Mouse (Mus musculus): Measurements from ENCODE around the gene Pbx3.

Pbx3 gene

DNA sequence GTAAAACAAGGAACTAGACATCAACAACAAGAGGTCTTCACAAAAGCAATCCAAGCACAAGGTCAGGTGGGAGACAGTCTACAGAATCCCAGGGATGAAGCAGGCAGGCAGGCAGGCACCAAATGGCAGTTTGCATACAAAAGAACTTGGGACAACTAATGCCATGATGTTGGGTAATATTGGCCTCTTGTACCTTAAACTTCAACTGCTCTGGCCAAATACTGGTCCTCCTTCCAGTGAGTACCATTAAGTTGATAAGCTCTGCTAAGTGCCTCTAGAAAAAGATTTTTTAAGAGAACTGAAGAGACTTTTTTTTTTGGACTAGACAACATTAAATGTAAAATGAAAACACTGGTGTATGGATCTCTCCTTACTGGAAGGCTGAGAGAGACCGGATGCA lies 83.2 kb downstream of the Pbx3 start:
- no peak for DNase-seq (ENCODE audit: low read depth)

DNA sequence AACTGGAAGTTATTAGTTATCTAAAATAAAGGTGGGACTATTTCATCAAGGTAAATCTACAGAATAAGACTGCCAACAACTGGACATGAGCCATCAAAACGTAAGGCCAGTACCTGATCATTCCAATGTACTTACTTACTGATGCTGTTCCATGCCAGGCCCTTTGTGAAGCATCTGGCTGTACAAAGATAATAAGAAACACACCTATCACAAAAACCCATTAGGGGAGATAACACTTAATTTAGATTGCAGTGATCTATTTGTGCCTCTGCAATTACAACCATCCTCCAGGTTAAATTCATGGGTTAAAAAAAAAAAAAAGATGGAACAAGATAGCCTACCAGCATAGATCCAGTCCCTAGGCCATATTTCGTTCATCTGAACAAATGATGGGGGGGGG lies 88.7 kb downstream of the Pbx3 start:
- no peak for DNase-seq (ENCODE audit: low read depth)

DNA sequence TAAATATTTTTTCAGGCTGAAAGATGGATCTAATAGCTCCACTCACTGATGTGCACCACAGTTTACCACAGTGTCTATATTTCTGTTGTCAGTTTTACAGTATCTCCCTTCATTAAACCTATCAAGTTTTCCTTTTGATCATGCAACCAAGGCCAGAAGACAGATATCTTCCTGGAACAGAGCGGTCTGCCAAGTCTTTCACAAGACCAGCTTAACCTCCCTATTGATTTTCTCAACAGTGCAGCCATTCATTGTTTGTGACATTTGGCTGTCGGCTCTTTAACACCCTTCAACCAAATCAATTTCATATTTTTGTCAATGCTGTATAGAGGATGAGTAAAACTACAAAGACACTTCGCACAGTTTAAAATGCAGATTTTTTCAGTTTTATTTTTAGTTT lies 91.9 kb downstream of the Pbx3 start:
- DNase-seq (ENCODE audit: low read depth) = no peak

DNA sequence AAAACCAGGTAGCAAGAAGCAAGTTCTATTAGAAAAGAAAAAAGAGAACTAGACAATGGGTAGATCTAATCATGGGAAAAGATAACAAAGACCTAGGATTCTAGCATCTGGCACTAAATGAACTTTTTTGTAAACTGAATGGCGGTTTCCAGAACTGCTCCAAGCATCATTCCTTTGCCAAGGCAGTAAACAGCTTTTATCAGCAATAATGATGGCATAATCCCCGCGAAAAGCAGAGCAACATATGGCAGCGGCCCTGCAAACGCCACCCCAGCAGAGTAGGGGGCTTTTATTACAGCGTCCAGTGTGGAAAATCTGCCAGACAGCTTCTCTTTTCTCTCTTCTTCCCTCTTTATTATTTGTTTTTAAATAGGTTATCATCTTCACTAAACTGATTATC lies 93.2 kb downstream of the Pbx3 start:
- DNase-seq (ENCODE audit: low read depth) = no peak

DNA sequence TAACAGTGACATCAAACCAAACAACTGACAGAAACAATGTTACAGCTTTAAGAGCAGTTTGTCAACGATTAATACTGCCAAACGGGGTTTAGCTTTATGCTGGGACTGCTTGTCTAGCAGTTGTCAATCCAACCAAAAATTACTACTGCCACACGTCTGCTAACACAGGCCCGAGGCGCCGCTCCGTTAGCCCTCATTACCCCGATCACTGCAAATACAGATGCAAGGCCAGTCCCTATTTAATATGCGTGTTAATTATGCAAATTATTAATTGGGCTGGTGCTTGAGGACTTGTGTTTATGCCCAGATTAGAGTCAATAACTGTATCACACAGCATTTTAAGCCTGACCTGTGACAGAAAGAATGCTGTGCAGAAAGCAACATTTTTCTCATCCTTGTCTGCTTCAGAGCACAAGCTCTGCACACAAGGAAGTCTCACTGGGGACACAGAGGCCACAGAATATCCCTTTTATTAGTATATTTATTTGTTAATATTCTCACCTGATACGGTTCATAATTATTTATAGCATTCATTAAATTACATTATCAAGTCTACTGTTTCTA lies 97.2 kb downstream of the Pbx3 start:
- no peak for DNase-seq (ENCODE audit: low read depth)

DNA sequence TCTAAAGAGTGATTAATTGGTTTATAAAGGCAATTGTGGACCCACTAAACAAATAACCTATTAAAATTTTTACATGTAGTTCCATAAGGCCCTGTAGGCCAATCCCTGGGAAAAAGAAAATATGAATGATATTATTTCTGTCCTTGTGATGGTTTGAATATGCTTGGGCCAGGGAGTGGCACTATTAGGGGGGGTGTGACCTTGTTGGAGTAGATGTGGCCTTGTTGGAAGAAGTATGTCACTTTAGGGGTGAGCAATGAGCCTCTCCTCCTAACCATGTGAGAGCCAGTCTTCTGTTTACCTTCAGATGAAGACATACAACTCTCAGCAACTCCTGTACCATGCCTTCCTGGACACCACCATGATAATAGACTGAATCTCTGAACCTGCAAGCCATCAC lies 110.9 kb downstream of the Pbx3 start:
- no peak for DNase-seq (ENCODE audit: low read depth)

DNA sequence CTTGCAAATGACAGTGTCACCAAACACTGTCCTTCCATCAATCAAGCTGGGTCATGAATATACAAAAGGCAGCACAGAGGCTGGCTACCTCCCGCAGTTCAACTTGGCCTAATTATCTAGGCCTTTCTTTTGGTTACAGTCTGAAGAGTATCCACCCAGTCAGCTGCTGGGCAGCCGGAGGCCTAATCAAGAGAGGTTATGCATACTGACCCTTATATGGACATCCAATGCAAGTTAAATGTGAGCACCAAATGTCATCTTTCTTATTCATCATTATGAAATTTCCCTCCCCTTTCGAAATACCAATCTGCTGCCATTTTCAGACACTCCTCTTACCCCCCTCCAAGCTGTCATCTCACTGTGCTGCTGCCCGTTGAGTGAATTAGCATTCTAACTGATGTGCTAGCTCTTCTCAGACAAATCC lies 112.3 kb downstream of the Pbx3 start:
- no peak for DNase-seq (ENCODE audit: low read depth)

DNA sequence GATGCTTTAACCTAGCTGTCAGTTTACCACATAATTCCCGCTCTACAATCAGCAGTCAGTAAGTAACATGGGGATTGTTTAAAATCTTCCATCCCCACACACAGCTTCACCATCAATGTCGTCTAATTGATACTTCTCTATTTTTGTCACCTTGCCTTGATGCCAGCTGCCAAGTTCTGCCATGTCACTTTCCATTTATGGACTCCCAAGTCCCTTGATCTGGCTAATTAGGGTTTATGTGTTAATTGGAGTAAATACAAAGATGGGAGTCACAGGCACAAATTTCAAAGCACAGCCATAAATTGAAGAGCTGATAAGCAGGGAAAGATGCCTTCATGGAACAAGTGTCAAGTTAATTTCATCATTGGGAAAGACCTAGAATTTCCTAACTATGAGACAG lies 114.7 kb downstream of the Pbx3 start:
- no peak for DNase-seq (ENCODE audit: low read depth)

DNA sequence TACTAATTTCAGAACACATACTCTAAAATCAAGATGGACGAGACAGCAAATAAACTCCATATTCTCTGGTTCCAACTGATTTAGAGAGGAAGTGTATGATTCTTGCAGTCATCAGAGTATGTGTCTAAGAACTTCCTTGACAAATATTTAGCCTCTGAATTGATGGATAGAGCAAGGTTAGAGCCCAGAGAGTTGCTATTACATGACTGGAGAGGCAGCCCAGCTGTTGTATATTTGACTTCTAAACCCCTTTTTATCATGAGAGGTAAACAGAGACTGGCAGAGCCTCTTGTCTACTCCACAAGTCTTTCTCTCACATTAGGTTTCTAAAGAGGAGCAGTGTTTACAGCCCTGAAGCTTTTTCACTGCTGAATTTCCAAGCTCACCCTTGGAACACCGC lies 115.3 kb downstream of the Pbx3 start:
- no peak for DNase-seq (ENCODE audit: low read depth)

DNA sequence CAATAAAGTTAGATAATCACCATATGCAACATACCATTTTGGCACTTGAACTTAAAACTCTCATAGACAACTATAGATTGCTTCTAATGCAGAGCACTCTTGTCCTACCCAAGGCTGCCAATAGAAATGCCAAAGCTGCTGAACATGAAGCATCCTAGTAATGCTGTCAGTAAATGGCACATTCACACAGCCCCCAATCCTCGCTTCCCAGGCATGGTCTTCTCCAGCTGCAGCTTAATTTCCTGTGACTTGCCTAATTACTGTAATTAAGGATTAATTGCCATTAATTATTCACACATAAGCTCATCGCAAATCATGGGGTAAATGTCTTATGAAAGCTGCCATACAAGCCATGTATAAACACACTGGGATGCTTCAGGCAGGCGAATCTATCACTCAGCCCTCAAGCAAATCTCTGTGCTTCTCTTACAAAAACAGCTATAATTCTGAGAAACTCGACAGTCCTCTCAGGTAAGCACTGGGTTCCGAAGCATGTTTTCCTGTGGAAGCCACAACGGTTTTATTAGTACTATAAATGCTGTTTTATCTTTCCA lies 116.9 kb downstream of the Pbx3 start:
- no peak for DNase-seq (ENCODE audit: low read depth)

DNA sequence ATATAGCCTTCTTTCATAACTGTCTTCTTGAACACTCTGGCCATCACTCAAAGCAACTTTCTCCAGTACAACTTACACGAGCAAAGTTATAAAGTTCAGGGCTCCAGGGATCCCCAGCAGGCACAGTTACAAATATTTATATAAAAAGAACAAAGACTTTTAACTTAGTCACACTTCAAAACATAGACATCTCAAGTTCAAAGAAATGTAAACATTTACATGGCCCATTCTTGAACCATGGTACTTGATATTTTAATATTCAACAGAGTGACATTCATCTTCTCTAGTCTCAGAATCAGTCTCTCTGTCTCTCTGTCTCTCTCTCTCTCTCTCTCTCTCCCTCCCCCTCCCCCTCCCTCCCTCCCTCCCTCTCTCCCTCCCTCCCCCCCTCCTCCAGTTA lies 119.3 kb downstream of the Pbx3 start:
- DNase-seq (ENCODE audit: low read depth) = no peak

DNA sequence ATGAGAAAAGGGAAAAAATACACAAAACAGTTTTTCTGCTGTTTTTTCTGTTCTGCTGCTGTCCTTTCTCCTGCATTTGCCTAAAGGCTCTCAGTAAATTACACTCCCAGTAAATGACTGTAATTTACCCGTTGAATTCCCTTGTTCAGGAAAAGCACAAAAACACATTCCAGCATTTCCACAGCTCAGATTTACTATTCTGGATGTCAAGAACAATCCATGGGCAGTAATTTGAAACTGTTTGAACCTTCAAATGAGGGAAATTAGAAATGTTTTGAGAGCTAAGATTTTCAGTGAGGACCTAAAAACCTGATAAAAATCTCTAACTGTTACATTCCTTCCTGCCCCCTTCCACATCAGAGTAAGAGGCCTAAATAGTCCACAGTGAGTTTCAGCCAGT lies 119.8 kb downstream of the Pbx3 start:
- no peak for DNase-seq (ENCODE audit: low read depth)

DNA sequence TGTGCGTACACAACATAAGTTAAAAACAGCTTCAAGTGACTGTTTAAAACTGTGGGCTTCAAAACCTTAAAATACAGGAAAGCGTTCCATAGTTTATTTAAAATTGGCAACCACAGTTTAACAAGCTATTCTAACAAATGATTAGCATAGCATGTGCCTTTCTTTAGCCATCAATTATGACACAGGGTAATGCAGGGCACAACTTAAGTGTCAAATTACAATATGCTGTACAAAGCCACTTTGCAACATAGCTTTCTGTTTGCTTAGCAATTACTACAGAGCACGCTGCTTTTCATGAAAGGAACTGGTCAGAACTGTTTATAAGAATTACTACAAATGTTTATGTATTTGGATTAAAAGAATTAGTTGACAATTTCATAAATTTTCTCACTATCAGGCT lies 120.7 kb downstream of the Pbx3 start:
- no peak for DNase-seq (ENCODE audit: low read depth)

DNA sequence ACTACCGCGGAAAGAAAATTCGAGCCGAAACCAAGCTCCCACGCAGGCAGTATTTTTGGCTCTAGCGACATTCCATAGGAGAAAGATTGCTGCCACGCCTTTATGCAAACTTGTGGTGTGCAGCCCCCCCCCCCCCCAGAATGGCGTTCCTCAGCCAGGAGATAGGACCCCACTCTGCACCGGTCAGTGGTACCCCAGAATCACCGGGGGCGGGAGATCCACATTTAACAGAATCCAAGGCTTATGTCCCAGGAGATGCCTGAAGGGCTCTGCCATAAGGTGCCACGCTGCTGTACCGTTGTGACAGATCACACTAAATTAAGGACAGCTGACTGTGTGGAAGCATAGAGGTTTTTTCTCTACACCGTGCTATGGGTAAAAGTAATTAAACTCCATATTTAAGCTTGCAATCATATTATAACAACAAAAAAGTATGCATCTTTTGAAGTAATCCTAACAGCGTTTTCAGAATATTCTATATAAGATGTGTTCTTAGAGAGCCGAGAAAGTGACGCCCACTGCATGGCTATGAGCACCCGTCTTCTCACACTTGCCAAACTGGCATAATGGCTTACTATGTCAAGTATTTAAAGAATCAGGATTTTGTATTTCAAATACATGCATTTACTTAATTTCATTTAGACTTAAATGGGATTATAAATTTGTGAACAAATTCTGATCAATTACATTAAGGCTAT lies 122.8 kb downstream of the Pbx3 start:
- no peak for DNase-seq (ENCODE audit: low read depth)

DNA sequence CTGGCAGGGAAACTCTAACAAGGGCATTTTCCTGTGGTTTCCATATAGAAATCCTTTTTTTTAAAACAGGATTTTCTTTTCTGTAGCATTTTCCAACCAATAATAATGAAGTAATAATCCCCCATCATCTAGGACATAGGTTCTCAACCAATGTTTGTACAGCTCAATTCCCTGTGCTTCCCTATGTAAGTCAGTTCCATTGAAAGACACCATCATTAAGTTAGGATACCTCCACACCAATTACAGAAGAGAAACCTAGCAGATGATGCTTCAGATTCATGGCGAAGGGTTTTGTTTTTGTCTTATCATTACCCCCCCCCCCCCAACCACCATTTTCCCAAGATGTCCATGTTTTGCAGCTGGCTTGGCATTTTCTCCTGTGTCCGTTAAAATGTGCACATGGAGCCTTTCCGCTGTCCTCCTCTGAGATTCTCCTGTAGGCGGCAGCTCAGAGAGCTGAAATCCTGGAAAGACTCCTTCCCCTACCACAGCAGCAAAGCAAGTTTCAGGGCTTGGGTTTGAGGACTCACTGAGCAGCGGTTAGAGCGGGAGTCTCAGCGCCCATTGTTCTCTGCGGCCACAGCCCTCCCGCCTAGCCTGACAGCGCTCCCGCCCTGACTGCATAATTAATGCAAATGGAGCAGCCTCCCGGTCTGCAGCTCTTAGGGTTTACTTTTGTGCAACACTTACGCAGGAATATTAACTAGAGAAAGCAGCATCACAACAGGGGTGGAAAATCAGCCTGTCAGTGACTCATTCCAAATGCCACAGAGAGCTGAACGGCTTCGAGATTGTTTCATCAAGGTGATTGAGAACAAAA lies 123.6 kb downstream of the Pbx3 start:
- DNase-seq (ENCODE audit: low read depth) = peak; percentile 31

DNA sequence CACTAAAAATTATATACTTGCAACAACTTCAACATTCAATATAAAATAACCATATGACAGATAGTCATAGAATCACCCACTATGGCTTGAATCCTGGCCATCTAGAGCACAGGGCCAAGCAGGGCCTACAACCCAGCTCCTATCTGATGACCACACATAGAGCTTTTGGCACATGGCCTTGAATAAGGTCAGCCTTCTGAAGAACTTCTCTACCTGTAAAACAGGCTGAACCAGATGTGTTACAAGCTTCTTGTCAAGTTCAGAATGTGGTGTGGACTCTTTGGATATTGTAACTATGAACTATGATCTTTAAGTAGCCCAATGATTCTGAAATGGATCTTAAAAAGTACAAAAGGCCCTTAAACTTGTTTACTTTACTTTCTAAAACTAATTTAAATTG lies 132.1 kb downstream of the Pbx3 start:
- DNase-seq (ENCODE audit: low read depth) = no peak

DNA sequence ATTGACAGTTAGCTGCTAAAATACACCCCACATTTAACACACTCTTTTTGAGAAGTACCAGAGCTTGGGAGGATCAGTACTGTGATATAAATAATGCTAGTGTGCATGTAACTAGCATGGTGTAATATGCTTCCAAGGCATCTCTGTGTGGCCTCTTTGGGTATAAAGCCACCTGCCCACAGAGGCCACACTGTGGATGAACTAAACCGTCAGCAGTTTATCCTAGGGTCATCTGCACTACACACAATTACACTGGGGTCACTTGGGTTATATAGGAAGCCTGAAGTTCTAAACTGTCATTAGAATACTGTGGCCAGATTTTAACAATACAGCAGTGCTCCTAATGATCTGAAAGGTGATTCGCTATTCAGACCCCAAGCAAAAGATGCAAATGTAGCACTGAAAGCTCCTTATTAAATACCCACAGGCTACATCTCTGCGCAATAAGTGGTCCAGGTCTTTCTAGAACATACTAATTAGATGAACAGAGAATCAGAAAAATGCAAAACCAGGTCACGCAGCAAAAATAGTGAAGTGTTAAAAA lies 133.6 kb downstream of the Pbx3 start:
- DNase-seq (ENCODE audit: low read depth) = no peak

DNA sequence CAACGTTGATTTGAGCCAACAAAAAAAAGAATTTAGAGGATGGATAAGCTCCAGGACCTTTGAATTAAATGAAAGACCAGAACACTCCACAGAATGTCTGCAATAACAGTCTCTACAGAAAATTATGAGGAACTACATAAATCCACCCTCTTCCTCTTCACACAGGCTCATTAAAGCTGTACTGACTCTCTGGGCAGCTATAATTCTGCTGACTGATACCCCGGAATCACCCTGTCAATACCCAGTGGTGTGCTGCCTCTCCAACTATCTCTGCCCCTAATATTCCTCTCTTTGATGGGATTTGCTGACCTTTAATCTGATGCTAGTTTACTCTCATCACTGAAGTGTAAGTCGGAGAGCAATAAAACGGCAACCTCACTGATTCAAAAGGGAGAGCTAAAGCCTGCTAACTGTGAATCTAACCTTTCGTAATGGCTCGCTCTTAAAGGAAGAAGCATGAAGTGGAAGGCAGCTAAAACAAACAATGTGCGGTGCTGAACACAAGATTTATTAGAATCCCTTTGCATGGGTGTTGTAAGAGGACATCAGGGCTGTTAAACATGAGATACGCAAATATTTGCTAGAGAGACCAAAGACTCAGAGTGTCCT lies 137.4 kb downstream of the Pbx3 start:
- no peak for DNase-seq (ENCODE audit: low read depth)

DNA sequence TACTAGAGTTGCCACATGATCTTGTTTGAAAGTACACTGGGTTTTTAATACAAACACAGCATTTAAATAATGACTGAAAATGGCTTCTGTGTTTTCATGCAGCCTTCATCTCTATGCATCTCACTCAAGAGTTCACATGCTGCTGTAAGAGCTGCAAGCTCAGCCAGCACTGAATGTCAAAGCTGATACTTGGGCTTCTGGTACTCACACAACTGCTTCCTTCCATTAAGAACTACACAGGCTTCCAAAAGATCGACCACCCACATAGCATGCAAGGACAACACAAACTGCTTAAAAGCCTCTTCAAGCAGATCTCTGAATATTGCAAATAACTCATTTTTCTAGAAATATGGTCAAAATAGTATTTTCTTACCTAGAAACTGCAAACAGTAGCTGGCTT lies 138.7 kb downstream of the Pbx3 start:
- no peak for DNase-seq (ENCODE audit: low read depth)

DNA sequence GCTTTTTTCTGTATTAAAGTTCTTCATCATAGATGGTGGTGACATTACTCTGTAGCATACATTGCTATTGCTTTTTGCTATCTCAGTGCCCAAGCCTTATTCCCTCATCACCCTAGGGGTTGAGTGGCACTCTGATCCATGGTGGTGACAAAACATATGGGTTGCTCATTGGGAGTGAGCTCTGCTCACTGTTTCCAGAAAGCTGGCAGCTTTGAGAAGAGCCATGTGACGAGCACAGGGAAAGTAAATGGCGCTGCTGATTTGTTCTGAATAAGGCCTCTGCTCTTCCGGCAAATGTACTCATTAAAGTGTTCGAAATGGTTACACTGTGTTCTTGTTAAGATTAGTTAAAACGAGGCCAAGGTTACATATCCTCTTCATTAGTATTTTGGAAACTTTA lies 139.7 kb downstream of the Pbx3 start:
- DNase-seq (ENCODE audit: low read depth) = no peak

DNA sequence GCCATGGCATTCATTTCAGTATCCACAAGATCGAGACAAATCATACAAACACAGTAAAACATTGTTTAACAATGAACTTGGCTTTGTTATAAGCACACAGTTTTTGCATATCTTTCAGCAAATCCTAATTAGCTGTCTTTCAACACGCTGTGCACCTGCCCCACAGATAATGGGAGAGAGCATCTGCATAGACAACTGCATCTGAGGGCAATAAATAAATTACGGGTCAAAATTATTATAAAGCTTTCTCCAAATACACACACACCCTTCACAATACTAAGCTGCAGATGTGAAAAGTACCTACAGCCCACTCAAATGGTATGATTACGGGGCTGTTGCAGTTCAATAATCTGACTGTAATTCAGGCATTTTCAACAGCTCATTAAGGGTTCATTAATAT lies 145.3 kb downstream of the Pbx3 start:
- DNase-seq (ENCODE audit: low read depth) = no peak

DNA sequence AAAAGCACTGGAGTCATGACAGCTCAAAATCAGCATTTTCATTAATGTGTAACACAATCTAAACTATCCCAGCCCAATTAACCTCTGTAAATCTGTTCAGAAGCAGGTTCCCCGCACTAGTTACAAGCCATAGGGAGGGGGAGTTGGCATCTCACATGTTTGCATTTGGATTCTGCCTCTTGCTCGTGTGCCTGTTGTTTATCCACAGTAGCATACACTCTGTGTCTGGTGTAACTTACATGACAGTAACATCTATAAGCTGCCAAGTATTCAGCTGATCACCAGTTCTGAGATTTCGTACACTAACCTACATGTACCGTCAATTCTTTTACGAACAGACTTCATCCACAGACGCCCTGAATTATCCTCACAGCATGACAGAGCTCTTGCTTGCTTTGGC lies 147.5 kb downstream of the Pbx3 start:
- DNase-seq (ENCODE audit: low read depth) = no peak

DNA sequence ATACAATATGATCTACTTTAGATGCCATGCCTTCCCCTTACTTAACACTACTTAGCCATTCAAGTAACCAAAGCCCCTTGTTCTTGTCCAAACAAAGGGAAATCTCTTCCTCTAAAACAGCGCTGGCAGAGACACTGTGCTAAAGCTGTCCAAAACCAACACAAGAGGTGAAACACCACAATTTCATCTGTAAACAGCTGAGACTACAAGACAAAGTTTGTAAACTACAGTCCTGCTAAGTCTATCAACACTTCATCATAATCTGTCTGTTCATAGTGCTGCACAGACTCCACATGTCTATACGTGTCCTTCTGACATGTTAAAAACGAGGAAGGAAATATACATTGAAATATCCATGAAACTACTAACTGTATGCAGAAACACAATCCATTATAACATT lies 151.5 kb downstream of the Pbx3 start:
- no peak for DNase-seq (ENCODE audit: low read depth)
